Mouse (Mus musculus) MEL (cell line): ENCODE data around the gene Gm20604. TPM values are rescaled to one million over a fixed set of nuclear protein-coding genes. Genes with fewer than 3 reads are reported as not detected.
A peak's percentile ranks its signal among the peaks of the same experiment; 100 is the strongest.

Experiments used
- DNase-seq: peaks from one replicate; pipeline ENCODE4 v3.0.0; 2011; ENCODE audit warnings: low read depth, low spot score
- H3K27ac ChIP-seq: 2 replicates; pipeline ENCODE4 v1.5.1; 2012; ENCODE audit warnings: low read depth, mild to moderate bottlenecking, control low read depth, low read length, moderate library complexity; ENCODE audit not compliant: control insufficient read depth
- H3K27me3 ChIP-seq, 2 experiments: fragments of 150-350 bp in 1 of 2; sonication (generic) in 1 of 2; 2 replicates each; pipeline ENCODE4 v1.6.1; 2012; ENCODE audit warnings: low read length in 2 of 2, mild to moderate bottlenecking in 2 of 2, improper control_type of control experiment in 1 of 2, moderate library complexity in 1 of 2; ENCODE audit not compliant: insufficient read depth in 2 of 2, control insufficient read depth in 1 of 2
- H3K36me3 ChIP-seq, 2 experiments: 2 replicates each; pipeline ENCODE4 v1.6.1; 2012 to 2014; ENCODE audit warnings: low read length in 2 of 2, improper control_type of control experiment in 1 of 2, inconsistent platforms in 1 of 2, mild to moderate bottlenecking in 1 of 2; ENCODE audit not compliant: insufficient read depth in 2 of 2, control insufficient read depth in 1 of 2
- H3K4me1 ChIP-seq, 2 experiments: fragments of 150-350 bp in 1 of 2; sonication (generic) in 1 of 2; 2 replicates each; pipeline ENCODE4 v1.6.1; 2012; ENCODE audit warnings: low read length in 2 of 2, improper control_type of control experiment in 1 of 2, mild to moderate bottlenecking in 1 of 2; ENCODE audit not compliant: insufficient read depth in 2 of 2, control insufficient read depth in 1 of 2
- H3K4me3 ChIP-seq, 2 experiments: fragments of 150-350 bp in 1 of 2; sonication (generic) in 1 of 2; 2 replicates each; pipeline ENCODE4 v1.5.1; 2012; ENCODE audit warnings: low read depth in 2 of 2, low read length in 2 of 2, mild to moderate bottlenecking in 2 of 2, moderate library complexity in 2 of 2, control low read depth in 1 of 2, improper control_type of control experiment in 1 of 2; ENCODE audit not compliant: control insufficient read depth in 1 of 2, insufficient read depth in 1 of 2
- H3K79me2 ChIP-seq: 2 replicates; pipeline ENCODE4 v1.6.1; 2012; ENCODE audit warnings: mild to moderate bottlenecking, low read length, moderate library complexity; ENCODE audit not compliant: control insufficient read depth, poor library complexity, insufficient read depth
- H3K9ac ChIP-seq: 2 replicates; pipeline ENCODE4 v1.6.1; 2012; ENCODE audit warnings: low read depth, mild to moderate bottlenecking, control low read depth, low read length, moderate library complexity; ENCODE audit not compliant: control insufficient read depth, poor library complexity, severe bottlenecking
- H3K9me3 ChIP-seq: fragments of 150-350 bp; sonication (generic); replicated peaks from 2 replicates; pipeline ENCODE4 v1.6.1; 2012; ENCODE audit warnings: mild to moderate bottlenecking, low read length, improper control_type of control experiment, moderate library complexity; ENCODE audit not compliant: insufficient read depth
- CHD1 ChIP-seq: IDR thresholded peaks from 2 replicates; pipeline ENCODE4 v1.6.1; 2012; ENCODE audit warnings: low read depth, mild to moderate bottlenecking, inconsistent platforms, low read length, improper control_type of control experiment
- E2F4 ChIP-seq: IDR thresholded peaks from 2 replicates; pipeline ENCODE4 v1.6.1; 2011; ENCODE audit warnings: low read depth, low read length, improper control_type of control experiment, borderline replicate concordance
- EP300 ChIP-seq, 2 experiments: IDR thresholded peaks; 2 replicates each; pipeline ENCODE4 v1.6.1; 2011; ENCODE audit warnings: improper control_type of control experiment in 2 of 2, low read length in 2 of 2, low read depth in 1 of 2, mild to moderate bottlenecking in 1 of 2
- ETS1 ChIP-seq: IDR thresholded peaks from 2 replicates; pipeline ENCODE4 v1.6.1; 2012; ENCODE audit warnings: low read depth, mild to moderate bottlenecking, inconsistent platforms, low read length, improper control_type of control experiment, moderate library complexity
- GABPA ChIP-seq: IDR thresholded peaks from 2 replicates; pipeline ENCODE4 v1.6.1; 2012; ENCODE audit warnings: low read depth, mild to moderate bottlenecking, inconsistent platforms, low read length, improper control_type of control experiment, moderate library complexity
- KAT2A ChIP-seq: conservative IDR thresholded peaks from 2 replicates; pipeline ENCODE4 v1.6.1; 2012; ENCODE audit warnings: low read depth, low read length, improper control_type of control experiment, inconsistent platforms
- MAFK ChIP-seq: IDR thresholded peaks from 2 replicates; pipeline ENCODE4 v1.6.1; 2011; ENCODE audit warnings: low read depth, mild to moderate bottlenecking, low read length, improper control_type of control experiment, borderline replicate concordance
- MAX ChIP-seq: IDR thresholded peaks from 2 replicates; pipeline ENCODE4 v1.6.1; 2011; ENCODE audit warnings: low read length, improper control_type of control experiment
- NELFE ChIP-seq: IDR thresholded peaks from 2 replicates; pipeline ENCODE4 v1.6.1; 2011; ENCODE audit warnings: low read depth, low read length, improper control_type of control experiment
- NRF1 ChIP-seq: IDR thresholded peaks from 2 replicates; pipeline ENCODE4 v1.6.1; 2014; ENCODE audit warnings: low read depth, mild to moderate bottlenecking, inconsistent platforms, low read length, improper control_type of control experiment, moderate library complexity; ENCODE audit not compliant: poor library complexity, insufficient read depth, severe bottlenecking
- TAL1 ChIP-seq: IDR thresholded peaks from 2 replicates; pipeline ENCODE4 v1.6.1; 2012; ENCODE audit warnings: mild to moderate bottlenecking, inconsistent platforms, low read length, moderate library complexity, mixed read lengths
- TCF12 ChIP-seq: IDR thresholded peaks from 2 replicates; pipeline ENCODE4 v1.6.1; 2014; ENCODE audit warnings: low read depth, mild to moderate bottlenecking, inconsistent platforms, low read length, improper control_type of control experiment, moderate library complexity
- UBTF ChIP-seq: IDR thresholded peaks from 2 replicates; pipeline ENCODE4 v1.6.1; 2012; ENCODE audit warnings: low read depth, mild to moderate bottlenecking, inconsistent platforms, low read length, improper control_type of control experiment, moderate library complexity, borderline replicate concordance; ENCODE audit not compliant: insufficient read depth
- USF1 ChIP-seq: IDR thresholded peaks from 2 replicates; pipeline ENCODE4 v1.6.1; 2014; ENCODE audit warnings: low read depth, mild to moderate bottlenecking, inconsistent platforms, low read length, improper control_type of control experiment, moderate library complexity
- USF2 ChIP-seq, 2 experiments: IDR thresholded peaks; 2 replicates each; pipeline ENCODE4 v1.6.1; 2011 to 2012; ENCODE audit warnings: improper control_type of control experiment in 2 of 2, low read length in 2 of 2, borderline replicate concordance in 1 of 2, inconsistent platforms in 1 of 2, low read depth in 1 of 2, mild to moderate bottlenecking in 1 of 2; ENCODE audit not compliant: insufficient read depth in 1 of 2
- ZC3H11A ChIP-seq: IDR thresholded peaks from 2 replicates; pipeline ENCODE4 v1.6.1; 2012; ENCODE audit warnings: low read depth, mild to moderate bottlenecking, inconsistent platforms, low read length, improper control_type of control experiment
- ZKSCAN1 ChIP-seq: IDR thresholded peaks from 2 replicates; pipeline ENCODE4 v1.6.1; 2012; ENCODE audit warnings: low read depth, mild to moderate bottlenecking, inconsistent platforms, low read length, improper control_type of control experiment, moderate library complexity
- ZMIZ1 ChIP-seq: IDR thresholded peaks from 2 replicates; pipeline ENCODE4 v1.6.1; 2012; ENCODE audit warnings: low read depth, mild to moderate bottlenecking, inconsistent platforms, low read length, improper control_type of control experiment, moderate library complexity
- polyA plus RNA-seq, 2 experiments: library from polyadenylated mRNA; stranded (reverse) in 1 of 2; unstranded in 1 of 2; fragments of >175 nt in 1 of 2; fragments of >200 nt in 1 of 2; gene quantifications; 2 replicates each; pipeline versions ENCODE4 v1.2.1 to v1.2.4; 2012; ENCODE audit warnings: low replicate concordance in 2 of 2, low read depth in 1 of 2; ENCODE audit not compliant: insufficient read length in 2 of 2, insufficient read depth in 1 of 2, missing spikeins in 1 of 2
- total RNA-seq: library from RNA; depleted of rRNA; stranded (reverse); fragments of 300-350 nt; gene quantifications from 2 replicates; pipeline ENCODE4 v1.2.3, GENCODE M21; 2012

Gm20604 gene
- total and polyA plus RNA-seq, 3 experiments = 7.9 to 8.8 TPM; not detected in 1

GRCm38 (mm10) chr12:102714654-102715395 is 43.6 kb downstream of the Gm20604 start:
- no peaks in the 10 kb centered on the region for H3K4me1 ChIP-seq
- no peaks in the 10 kb centered on the region for H3K79me2 ChIP-seq
- no peaks in the 10 kb centered on the region; a peak in 1 of 4 replicates for H3K36me3 ChIP-seq
- no peak overlapping the region for H3K4me3 ChIP-seq
- H3K27me3 ChIP-seq = no peaks in the 10 kb centered on the region
- no peak overlapping the region for H3K9ac ChIP-seq
- no peak overlapping the region for H3K27ac ChIP-seq
- TF ChIP-seq UBTF (no peak), TAL1 (peak; percentile 50), EP300 (IDR thresholded peaks at IDR 0.05; ENCODE audit: low read depth in 1 of 2, low read length in 2 of 2) (peak in 1 of 2 experiments; percentile 46; a peak in 1 of 4 replicates), TCF12 (peak; percentile 79)
- no peaks in the 10 kb centered on the region for H3K9me3 ChIP-seq
- no peak for DNase-seq

GRCm38 (mm10) chr12:102714116-102714515 is 44.4 kb downstream of the Gm20604 start:
- no peak for TF ChIP-seq ZC3H11A
- no peak for TF ChIP-seq EP300 (IDR thresholded peaks at IDR 0.05; ENCODE audit: low read depth in 1 of 2, low read length in 2 of 2)
- TF ChIP-seq ETS1 = no peak
- no peak for TF ChIP-seq TAL1
- no peak for TF ChIP-seq NRF1
- TF ChIP-seq USF1 = no peak
- TF ChIP-seq USF2 (IDR thresholded peaks at IDR 0.05; ENCODE audit: borderline replicate concordance in 1 of 2, insufficient read depth in 1 of 2, low read depth in 1 of 2, low read length in 2 of 2) = no peak
- no peak for TF ChIP-seq MAFK
- TF ChIP-seq TCF12 = no peak
- TF ChIP-seq ZMIZ1 = no peak
- TF ChIP-seq E2F4 = no peak
- no peak for TF ChIP-seq CHD1
- no peak for TF ChIP-seq ZKSCAN1
- no peak for TF ChIP-seq NELFE
- no peak for TF ChIP-seq GABPA
- no peak for TF ChIP-seq KAT2A
- no peak for TF ChIP-seq MAX
- Histone ChIP-seq H3K27ac (no peak overlapping the region), H3K36me3 (no peaks in the 10 kb centered on the region; a peak in 1 of 4 replicates), H3K4me1 (no peaks in the 10 kb centered on the region), H3K9ac (no peak overlapping the region), H3K79me2 (no peaks in the 10 kb centered on the region), H3K4me3 (no peak overlapping the region), H3K9me3 (no peaks in the 10 kb centered on the region), H3K27me3 (no peaks in the 10 kb centered on the region)
- DNase-seq = no peak
